Mouse (Mus musculus): ENCODE measurements at regions not wholly inside any gene's neighbourhood (a gene's known extent, or its start where the extent isn't known, plus 50 kb on each side); places are given as distances from the start of the nearest gene placed in this dataset.

GRCm38 (mm10) chr7:64025155-64025554 is 86.4 kb upstream of the Klf13 start:
- TF ChIP-seq CTCF (IDR thresholded peaks at IDR 0.05; ENCODE audit: low read depth), result no peak
- no peak for TF ChIP-seq EP300 (IDR thresholded peaks at IDR 0.05; ENCODE audit: low read depth)

All from liver, postnatal 0 days (tissue).